Comparison of ENCODE assay signal across 12 mouse cellular contexts in genomic region chr14:11822830-11823700, GRCm38 (mm10).
DNase-seq lines count a peak whose midpoint lies in the region; ATAC-seq and TF ChIP-seq lines count a peak whose summit lies in the region.
"Had no signal": no experiment of that assay in that cellular context is flagged by ENCODE, and none has a peak within 500 bp of the region (broad histone marks: within the 10 kb centered on the region; RNA-seq: fewer than 3 reads in every experiment).

No protein-coding gene starts in this region.

- H3K4me1 ChIP-seq in midbrain, embryonic 11.5 days (ENCODE audit: control insufficient read depth, insufficient read depth, low read length): no peaks in the 10 kb centered on the region
- peaks cover 17% of the 10 kb centered on the region for H3K4me1 ChIP-seq in midbrain, embryonic 10.5 days
- H3K4me1 ChIP-seq in embryonic facial prominence, embryonic 14.5 days (ENCODE audit: control insufficient read depth, insufficient read depth, low read length): peaks cover 20% of the 10 kb centered on the region
- peaks cover 8% of the 10 kb centered on the region; the same call in 1 of the 2 replicates for H3K4me1 ChIP-seq in midbrain, postnatal 0 days (ENCODE audit: insufficient read depth, low read length)
- H3K4me1 ChIP-seq: megakaryocyte, embryonic 14.5 days; stomach, embryonic 15.5 days had no signal

- H3K9me3 ChIP-seq in midbrain, embryonic 11.5 days (ENCODE audit: control insufficient read depth, low read length): no peaks in the 10 kb centered on the region
- H3K9me3 ChIP-seq in midbrain, embryonic 10.5 days (replicated peaks): no peaks in the 10 kb centered on the region
- H3K9me3 ChIP-seq in embryonic facial prominence, embryonic 14.5 days (ENCODE audit: control insufficient read depth, low read length): no peaks in the 10 kb centered on the region
- H3K9me3 ChIP-seq in midbrain, postnatal 0 days (ENCODE audit: low read length): no peaks in the 10 kb centered on the region
- H3K9me3 ChIP-seq: megakaryocyte, embryonic 14.5 days; stomach, embryonic 15.5 days had no signal

- peak; percentile 81 for DNase-seq in midbrain, embryonic 11.5 days (ENCODE audit: low spot score, missing footprints)
- no peak for DNase-seq in midbrain, embryonic 10.5 days (ENCODE audit: low spot score)
- DNase-seq in embryonic facial prominence, embryonic 14.5 days (ENCODE audit: low spot score): peak; percentile 34
- DNase-seq in kidney, postnatal 14 days: peak; percentile 32
- peak; percentile 26 for DNase-seq in midbrain, postnatal 0 days (ENCODE audit: low spot score)
- DNase-seq in heart, postnatal 36 days: no peak
- DNase-seq in frontal cortex, postnatal 36 days (ENCODE audit: low spot score in 2 of 2): no peak
- DNase-seq: adrenal gland, postnatal 36 days had no signal

- no peak overlapping the region for H3K27ac ChIP-seq in midbrain, embryonic 11.5 days (ENCODE audit: low read depth, low read length)
- H3K27ac ChIP-seq in midbrain, embryonic 10.5 days (replicated peaks): no peak overlapping the region
- no peak overlapping the region for H3K27ac ChIP-seq in embryonic facial prominence, embryonic 14.5 days (replicated peaks; ENCODE audit: low read depth, low read length)
- H3K27ac ChIP-seq in midbrain, postnatal 0 days (ENCODE audit: low read depth, low read length): no peak overlapping the region
- H3K27ac ChIP-seq: stomach, embryonic 15.5 days had no signal

- no peaks in the 10 kb centered on the region for H3K27me3 ChIP-seq in midbrain, embryonic 11.5 days (ENCODE audit: control insufficient read depth, insufficient read depth, low read length)
- H3K27me3 ChIP-seq in midbrain, embryonic 10.5 days (ENCODE audit: low read depth, poor library complexity, severe bottlenecking): no peaks in the 10 kb centered on the region
- H3K27me3 ChIP-seq in embryonic facial prominence, embryonic 14.5 days (replicated peaks; ENCODE audit: control insufficient read depth, insufficient read depth, low read length): no peaks in the 10 kb centered on the region
- H3K27me3 ChIP-seq in midbrain, postnatal 0 days (ENCODE audit: insufficient read depth, low read length): no peaks in the 10 kb centered on the region
- H3K27me3 ChIP-seq: megakaryocyte, embryonic 14.5 days; stomach, embryonic 15.5 days had no signal

- no peak overlapping the region for H3K4me3 ChIP-seq in midbrain, embryonic 11.5 days (ENCODE audit: low read depth, low read length)
- no peak overlapping the region for H3K4me3 ChIP-seq in midbrain, embryonic 10.5 days
- no peak overlapping the region for H3K4me3 ChIP-seq in embryonic facial prominence, embryonic 14.5 days (ENCODE audit: low read depth, low read length)
- H3K4me3 ChIP-seq in midbrain, postnatal 0 days (ENCODE audit: low read depth, low read length): no peak overlapping the region
- H3K4me3 ChIP-seq: erythroblast, embryonic 14.5 days; megakaryocyte, embryonic 14.5 days; stomach, embryonic 15.5 days had no signal

- WGBS in midbrain, embryonic 11.5 days: 69% methylated on average over 7 of the region's 7 CpGs
- 67% methylated on average over 7 of the region's 7 CpGs for WGBS in midbrain, embryonic 10.5 days
- WGBS in embryonic facial prominence, embryonic 14.5 days: 35% methylated on average over 7 of the region's 7 CpGs
- WGBS in midbrain, postnatal 0 days: 53% methylated on average over 7 of the region's 7 CpGs

- H3K36me3 ChIP-seq in midbrain, embryonic 11.5 days (ENCODE audit: control insufficient read depth, insufficient read depth, low read length): no peaks in the 10 kb centered on the region
- no peaks in the 10 kb centered on the region for H3K36me3 ChIP-seq in midbrain, embryonic 10.5 days
- no peaks in the 10 kb centered on the region for H3K36me3 ChIP-seq in embryonic facial prominence, embryonic 14.5 days (ENCODE audit: control insufficient read depth, insufficient read depth, low read length)
- no peaks in the 10 kb centered on the region for H3K36me3 ChIP-seq in midbrain, postnatal 0 days (ENCODE audit: insufficient read depth, low read length)
- H3K36me3 ChIP-seq: stomach, embryonic 15.5 days had no signal

- intact Hi-C loops in heart, postnatal 36 days (cut with DNase I): no loop called here

- ATAC-seq in midbrain, embryonic 11.5 days (ENCODE audit: low FRiP score): no peak
- ATAC-seq in embryonic facial prominence, embryonic 14.5 days (ENCODE audit: low read depth): peak; percentile 48
- no peak for ATAC-seq in midbrain, postnatal 0 days (ENCODE audit: low FRiP score)
- no peak for ATAC-seq in erythroblast, adult 5-6 weeks (replicated peaks; ENCODE audit: low FRiP score, poor library complexity, severe bottlenecking)

- no peak overlapping the region for H3K4me2 ChIP-seq in midbrain, embryonic 11.5 days
- no peak overlapping the region for H3K4me2 ChIP-seq in embryonic facial prominence, embryonic 14.5 days (ENCODE audit: low read depth, low read length)
- no peak overlapping the region for H3K4me2 ChIP-seq in midbrain, postnatal 0 days (ENCODE audit: low read depth, low read length, poor library complexity, severe bottlenecking)
- H3K4me2 ChIP-seq: stomach, embryonic 15.5 days had no signal

- TF ChIP-seq CTCF in midbrain, postnatal 0 days (IDR thresholded peaks at IDR 0.05): no peak

- H3K9ac ChIP-seq in midbrain, embryonic 11.5 days (ENCODE audit: low read length): no peak overlapping the region
- H3K9ac ChIP-seq in embryonic facial prominence, embryonic 14.5 days (ENCODE audit: low read depth, low read length): no peak overlapping the region
- H3K9ac ChIP-seq in midbrain, postnatal 0 days (replicated peaks; ENCODE audit: low read length, poor library complexity, severe bottlenecking): no peak overlapping the region
- H3K9ac ChIP-seq: stomach, embryonic 15.5 days had no signal

Comparison
In these comparisons a context has a peak if more than half of its experiments do, and no peak if none do; other contexts are left out.
1. DNase-seq: peak in midbrain, embryonic 11.5 days (single experiment), embryonic facial prominence, embryonic 14.5 days (single experiment), kidney, postnatal 14 days (single experiment) and midbrain, postnatal 0 days (single experiment); none in midbrain, embryonic 10.5 days (single experiment), heart, postnatal 36 days (0 of 2) and frontal cortex, postnatal 36 days (0 of 2).